Mouse (Mus musculus): Measurements from ENCODE around the gene Adamts13.

Adamts13 gene

GRCm38 (mm10) chr2:27039286-27039685, 66.1 kb downstream of the Adamts13 start:
- DNase-seq, result no peak

DNA sequence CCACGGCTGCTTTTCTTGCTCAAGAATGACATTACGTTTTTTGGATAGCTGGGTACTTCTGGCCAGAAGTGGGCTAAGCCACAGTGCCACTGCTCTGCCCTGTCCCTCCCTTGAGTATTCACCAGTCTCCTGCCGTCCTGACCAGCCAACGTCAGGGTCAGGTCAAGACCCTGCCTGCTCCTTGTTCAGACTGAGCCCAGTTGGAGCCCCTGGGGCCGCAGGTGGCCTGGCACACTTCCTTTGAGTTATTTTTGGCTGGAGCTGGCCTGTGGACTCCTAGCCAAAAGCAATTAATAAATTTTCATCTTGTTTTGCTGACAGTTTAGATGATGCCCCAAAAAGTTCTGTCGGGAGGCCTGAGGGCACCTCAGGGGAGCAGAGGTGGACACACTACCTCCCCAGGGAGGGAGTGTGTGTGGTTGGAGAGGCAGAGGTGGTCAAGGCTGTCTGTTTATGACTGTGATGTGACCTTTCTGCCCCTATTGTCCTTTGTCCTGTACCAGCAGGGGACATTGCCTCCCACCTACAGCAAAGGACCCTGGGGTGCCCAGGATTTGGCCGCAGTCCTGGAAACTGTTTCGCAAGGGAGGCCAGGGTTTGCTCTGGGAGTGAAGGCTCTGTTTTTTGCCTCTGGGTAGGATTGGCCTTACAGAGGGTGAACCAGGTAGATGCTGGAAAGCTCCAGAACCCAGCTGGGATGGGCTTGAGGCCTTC, 69.1 kb downstream of the Adamts13 start:
- no peak for DNase-seq

GRCm38 (mm10) chr2:27043461-27043860, 70.2 kb downstream of the Adamts13 start:
- peak; percentile 77 to 83 for DNase-seq

DNA sequence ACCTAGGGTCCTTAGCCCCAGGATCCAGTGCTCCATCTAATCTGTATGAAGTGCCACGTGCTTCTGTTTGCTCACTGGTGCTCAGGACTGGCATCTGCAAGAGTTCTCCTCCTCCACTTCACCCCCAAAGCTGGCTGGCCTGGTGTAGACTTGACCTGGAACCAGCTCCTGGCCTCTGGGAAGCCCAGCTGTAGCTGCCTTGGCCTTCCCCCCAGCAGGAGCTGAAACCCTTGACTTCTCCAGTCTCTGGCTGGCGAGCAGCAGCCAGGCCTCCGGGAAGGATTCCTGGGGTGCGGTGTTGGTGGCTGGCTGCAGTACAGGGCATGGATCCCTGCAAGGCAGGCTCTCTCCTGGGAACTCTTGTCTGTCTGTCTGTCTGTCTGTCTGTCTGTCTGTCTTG, 71.0 kb downstream of the Adamts13 start:
- DNase-seq, result no peak

DNA sequence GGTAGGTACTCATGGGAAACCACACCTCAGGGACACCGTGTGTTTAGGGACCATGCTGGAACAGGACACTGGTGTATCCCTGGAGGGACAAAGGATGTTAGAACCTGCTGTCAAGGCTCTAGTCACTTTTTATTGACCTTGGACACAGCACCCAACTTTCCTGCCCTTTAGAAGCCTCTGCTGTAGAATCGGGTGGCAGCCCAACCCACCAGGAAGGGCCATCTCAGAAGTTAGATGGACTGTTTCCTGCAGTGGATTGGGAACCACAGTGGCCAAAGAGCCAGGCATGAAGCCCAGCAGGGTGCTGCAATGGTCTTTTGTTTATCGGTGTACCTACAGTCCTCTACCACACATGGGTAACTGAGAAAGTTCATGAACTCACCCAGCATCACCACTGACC, 71.4 kb downstream of the Adamts13 start:
- DNase-seq, result no peak

DNA sequence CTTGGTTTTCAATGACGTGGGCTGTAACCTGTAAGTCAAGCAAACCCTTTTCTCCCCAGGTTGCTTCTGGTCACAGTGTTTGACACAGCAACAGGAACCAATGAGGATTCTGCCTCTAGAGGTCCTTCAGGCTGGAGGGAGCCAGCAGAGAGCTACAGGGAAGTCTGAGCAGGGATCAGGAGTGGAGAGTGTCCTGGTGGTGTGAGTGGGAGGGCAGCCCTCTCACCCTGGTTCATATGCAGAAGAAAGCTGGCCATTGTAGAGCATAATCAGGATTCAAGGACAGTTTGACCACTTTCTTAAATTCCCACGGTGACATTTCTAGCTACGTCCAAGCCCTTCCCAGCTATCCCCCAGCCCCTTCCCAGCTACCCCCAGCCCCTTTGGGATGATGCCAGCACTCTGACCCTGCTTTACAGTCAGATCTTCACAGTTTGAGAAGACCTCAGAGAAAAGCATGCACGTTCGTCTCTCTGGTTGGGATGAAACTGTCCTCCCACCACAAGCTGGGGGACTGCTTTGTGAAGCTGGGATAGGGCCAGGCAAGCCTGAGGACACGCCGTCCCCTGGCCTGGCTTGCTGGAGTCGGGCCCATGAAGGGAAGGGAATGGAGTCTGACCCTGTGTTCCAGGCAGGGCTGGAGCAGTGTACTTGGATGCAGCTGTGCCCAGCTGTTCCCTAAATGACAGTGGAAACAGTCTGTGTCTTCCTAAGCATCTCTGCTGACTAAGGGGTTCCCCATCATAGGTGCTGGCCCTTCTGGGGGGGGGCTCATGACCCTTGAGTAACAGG, 73.0 kb downstream of the Adamts13 start:
- no peak for DNase-seq

- no peak for DNase-seq
Observed at GRCm38 (mm10) chr2:27049408-27049807, 76.2 kb downstream of the Adamts13 start.

DNA sequence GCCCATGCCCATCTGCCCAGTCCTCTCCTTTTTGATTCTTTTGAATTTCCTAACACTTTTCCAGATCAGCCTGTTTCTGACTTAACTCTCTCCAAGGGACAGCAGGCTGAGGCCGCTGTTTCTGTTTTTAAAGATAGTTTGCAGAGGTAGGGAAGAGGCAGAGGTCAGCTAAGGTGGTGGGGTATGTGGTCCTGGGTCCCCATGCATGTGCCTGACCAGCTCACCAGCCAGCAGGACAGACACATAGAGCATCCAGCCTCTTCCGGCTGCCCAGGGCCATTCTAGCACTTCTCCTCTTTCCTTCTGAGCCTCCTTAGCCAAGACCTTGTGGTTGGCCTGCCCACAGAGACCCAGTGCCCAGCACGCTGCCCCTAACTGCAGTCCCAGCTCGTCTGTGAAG, 85.0 kb downstream of the Adamts13 start:
- DNase-seq, result no peak

DNA sequence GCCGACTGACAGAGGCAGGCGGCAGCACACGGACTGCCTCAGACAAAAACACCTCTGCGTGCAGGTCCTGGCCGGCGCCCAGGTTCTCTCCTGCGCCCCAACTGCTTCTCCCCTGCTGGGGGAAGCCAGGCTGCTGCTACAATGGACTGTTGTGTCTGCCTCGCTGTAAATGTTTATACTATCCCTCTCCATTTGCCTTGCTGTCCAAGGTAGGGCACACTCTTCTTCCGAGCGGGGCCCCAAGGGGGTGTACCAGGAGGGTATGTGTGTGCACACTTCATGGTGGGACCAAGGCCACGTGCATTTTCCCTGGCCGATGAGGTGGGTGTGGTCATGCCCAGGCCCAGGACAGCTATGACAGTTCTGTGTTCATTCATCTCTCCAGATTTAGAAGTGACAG, 85.5 kb downstream of the Adamts13 start:
- DNase-seq, result no peak

GRCm38 (mm10) chr2:27059187-27059586, 86.0 kb downstream of the Adamts13 start:
- no peak for DNase-seq
